Mouse (Mus musculus) cortical plate, adult 2 months (tissue): ENCODE data around the gene Fam135a. TPM values are rescaled to one million over a fixed set of nuclear protein-coding genes. Genes with fewer than 3 reads are reported as not detected.

ENCODE experiments used
- H3K27ac ChIP-seq: fragments of 200-500 bp; 2 replicates; pipeline ENCODE4 v1.5.1; 2012; ENCODE audit warnings: low read length, control low read depth, inconsistent platforms; ENCODE audit not compliant: insufficient read depth
- H3K4me1 ChIP-seq: fragments of 200-500 bp; 2 replicates; pipeline ENCODE4 v1.6.1; 2011; ENCODE audit warnings: low read length; ENCODE audit not compliant: control insufficient read depth, insufficient read depth
- H3K4me3 ChIP-seq: fragments of 200-500 bp; 2 replicates; pipeline ENCODE4 v1.5.1; 2011; ENCODE audit warnings: mild to moderate bottlenecking, low read length, control low read depth; ENCODE audit not compliant: insufficient read depth
- CTCF ChIP-seq: fragments of 200-500 bp; IDR thresholded peaks from 2 replicates; pipeline ENCODE4 v1.5.1; 2011; ENCODE audit warnings: mild to moderate bottlenecking, control low read depth, low read length; ENCODE audit not compliant: insufficient read depth; ENCODE audit errors: extremely low read depth
- POLR2A ChIP-seq: fragments of 200-500 bp; IDR thresholded peaks from 2 replicates; pipeline ENCODE4 v1.6.1; 2011; ENCODE audit warnings: mild to moderate bottlenecking, low read length, control low read depth; ENCODE audit not compliant: insufficient read depth; ENCODE audit errors: extremely low read depth
- polyA plus RNA-seq: library from polyadenylated mRNA; depleted of rRNA; stranded (reverse); fragments of >200 nt; gene quantifications from 2 replicates; pipeline ENCODE4 v1.2.3, GENCODE M21; 2012; rRNA removed

Gene Fam135a
- 28.5 and 28.6 TPM in 2 replicates for polyA plus RNA-seq

DNA sequence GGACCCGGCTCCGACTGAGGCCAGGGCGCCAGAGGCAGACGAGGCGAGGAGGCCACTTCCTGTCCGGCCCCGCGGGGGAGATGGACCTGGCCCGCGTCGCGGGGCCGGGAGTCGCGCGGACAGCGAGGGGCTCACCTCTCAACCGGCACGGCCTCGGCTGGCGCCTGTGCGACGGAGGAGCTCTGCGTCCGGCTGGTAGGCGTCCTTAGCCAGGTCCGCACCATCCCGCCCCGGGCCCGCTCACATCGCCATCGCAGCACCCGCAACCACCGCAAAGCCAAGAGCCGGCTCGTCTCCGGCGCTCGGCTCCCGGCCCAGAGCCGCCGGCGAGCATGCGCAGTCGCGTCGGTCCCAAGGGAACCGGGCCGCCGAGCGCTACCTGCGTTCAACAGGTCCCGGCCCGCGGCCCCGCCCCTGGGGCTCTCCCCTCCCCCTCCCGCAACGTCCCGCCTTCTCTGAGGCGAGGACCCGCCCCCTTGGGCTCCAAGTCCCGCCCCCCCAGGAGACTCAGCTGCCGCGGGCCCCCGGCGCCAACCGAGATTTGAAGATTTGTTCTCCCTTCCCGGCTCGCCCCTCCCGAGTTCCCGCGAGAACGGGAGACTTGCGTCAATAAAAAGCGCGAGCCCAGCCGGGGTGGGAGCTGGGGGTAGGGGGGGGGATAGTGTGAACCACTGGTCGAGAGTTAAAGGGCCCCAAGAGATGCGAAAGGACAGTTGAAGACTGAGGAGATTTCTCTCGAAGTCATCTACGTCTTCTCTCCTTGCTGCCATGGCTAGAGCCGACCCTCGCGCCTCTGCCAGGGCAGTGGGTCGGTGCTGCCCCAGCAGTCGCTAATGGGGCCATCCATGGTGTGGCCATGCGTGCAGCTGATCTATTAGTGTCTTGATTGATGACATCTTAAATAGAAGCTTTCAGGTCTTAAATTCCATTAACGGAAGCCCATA is at the start of gene Fam135a:
Gene Fam135a, minus strand, starts transcription at position 416 of the 944 bp plus-strand sequence.
- peak within 1 kb of the TSS; percentile 96 for H3K27ac ChIP-seq
- peaks cover 7% of the 10 kb centered on the region for H3K4me1 ChIP-seq
- peak; percentile 46; the same call in 1 of the 2 replicates for TF ChIP-seq POLR2A
- TF ChIP-seq CTCF, result no peak
- H3K4me3 ChIP-seq, result peak within 1 kb of the TSS; percentile 80

DNA sequence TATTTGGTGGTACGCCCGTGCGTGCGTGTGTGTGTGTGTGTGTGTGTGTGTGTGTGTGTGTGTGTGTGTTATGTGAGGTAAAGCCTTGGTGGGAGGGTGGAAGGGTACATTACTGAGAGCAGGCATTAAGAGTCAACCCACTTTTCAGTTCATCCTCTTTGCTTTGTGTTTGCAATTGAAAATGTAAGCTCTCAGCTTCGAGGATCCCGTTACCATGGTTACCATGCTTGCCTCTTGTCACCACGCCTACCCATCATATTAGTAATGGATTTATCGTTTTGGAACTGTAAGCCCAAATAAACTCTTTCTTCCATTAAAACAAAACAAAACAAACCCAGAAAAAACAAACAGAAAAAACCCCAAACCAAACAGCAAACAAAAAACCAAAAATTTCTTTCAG is 43.4 kb upstream of the Fam135a start:
- TF ChIP-seq POLR2A (no peak), CTCF (no peak)
- H3K4me3 ChIP-seq, result no peak overlapping the region
- no peaks in the 10 kb centered on the region; the same call in 1 of the 2 replicates for H3K4me1 ChIP-seq
- H3K27ac ChIP-seq, result no peak overlapping the region

DNA sequence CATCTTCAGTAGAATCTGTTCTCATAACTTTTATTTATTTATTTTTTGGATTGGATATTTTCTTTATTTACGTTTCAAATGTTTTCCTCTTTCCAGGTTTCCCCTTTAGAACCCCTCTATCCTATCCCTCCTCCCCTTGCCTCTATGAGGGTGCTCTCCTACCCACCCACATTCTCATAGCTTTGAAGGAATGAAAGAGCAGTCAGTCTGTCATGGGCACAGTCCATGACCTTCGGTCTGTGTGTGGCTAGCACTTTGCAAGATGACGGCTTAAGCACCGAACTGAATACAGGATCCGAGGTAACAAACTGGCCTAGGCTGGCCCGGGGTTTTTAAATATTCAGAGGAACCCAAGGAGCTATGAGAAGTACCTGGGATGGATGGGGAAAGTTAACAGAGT is 40.4 kb upstream of the Fam135a start:
- Histone ChIP-seq H3K27ac (no peak overlapping the region), H3K4me1 (no peaks in the 10 kb centered on the region; the same call in 1 of the 2 replicates), H3K4me3 (no peak overlapping the region)
- TF ChIP-seq CTCF, result no peak
- TF ChIP-seq POLR2A, result no peak

DNA sequence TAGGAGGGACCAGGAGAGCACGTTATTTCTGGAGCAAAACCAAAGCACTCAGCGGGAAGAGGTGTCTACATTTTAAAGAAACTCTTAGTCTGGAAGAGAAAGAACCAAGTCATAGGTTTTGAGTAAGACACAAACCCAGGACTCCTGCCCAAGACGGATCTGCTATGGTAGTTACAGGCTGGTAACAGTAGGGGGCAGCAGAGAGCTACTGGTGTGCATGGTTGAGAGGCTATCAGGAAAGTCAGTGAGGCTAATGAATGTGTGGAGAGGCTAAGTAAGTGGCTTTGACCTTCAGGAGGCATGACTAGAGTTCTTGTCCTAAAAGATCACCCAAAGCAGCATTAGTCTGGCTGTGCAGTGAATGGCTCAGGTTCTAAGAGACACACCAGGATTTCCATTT is 37.0 kb upstream of the Fam135a start:
- TF ChIP-seq POLR2A (no peak), CTCF (peak; percentile 98)
- Histone ChIP-seq H3K27ac (no peak overlapping the region), H3K4me3 (no peak overlapping the region), H3K4me1 (no peaks in the 10 kb centered on the region; the same call in 1 of the 2 replicates)

DNA sequence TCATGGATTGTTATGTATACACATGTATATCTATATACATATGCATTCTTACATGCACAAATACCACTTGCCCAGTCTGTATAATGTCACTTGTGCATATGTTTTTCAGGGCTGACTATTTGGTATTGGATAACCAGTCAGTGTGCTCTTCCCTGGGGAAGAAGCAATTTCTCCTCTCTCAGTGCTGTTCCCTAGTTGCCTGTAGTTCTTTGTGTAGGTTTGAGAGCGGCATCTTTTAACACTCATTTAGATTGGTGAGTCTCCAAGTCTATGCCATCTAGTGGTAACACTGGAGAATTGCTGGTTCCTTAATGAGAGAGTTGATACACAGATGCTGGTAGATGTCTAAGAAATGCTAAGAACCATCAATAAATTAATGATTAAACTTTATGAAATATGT is 34.7 kb upstream of the Fam135a start:
- Histone ChIP-seq H3K27ac (no peak overlapping the region), H3K4me3 (no peak overlapping the region), H3K4me1 (no peaks in the 10 kb centered on the region; the same call in 1 of the 2 replicates)
- TF ChIP-seq CTCF (peak; percentile 36), POLR2A (no peak)

DNA sequence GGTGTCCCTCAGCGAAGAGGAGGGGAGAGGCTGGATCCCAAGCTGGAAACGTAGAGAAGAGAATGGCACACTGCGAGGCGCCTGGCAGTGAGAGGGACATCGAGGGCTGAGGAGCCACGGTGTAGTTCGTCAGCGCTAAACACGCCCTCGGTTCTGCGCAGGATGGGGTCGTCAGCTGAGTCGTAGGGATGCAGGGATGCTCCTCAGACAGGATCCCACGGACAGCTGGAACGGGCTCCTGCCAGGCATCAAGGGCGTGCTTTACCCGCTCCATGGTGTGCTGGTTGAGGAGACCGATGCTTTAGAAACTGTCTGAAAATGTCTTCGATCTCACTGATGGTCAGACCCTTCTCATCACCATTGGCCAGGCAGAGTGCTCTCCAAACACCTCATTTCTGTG is 33.7 kb upstream of the Fam135a start:
- Histone ChIP-seq H3K4me1 (no peaks in the 10 kb centered on the region), H3K4me3 (no peak overlapping the region), H3K27ac (no peak overlapping the region)
- TF ChIP-seq CTCF (no peak), POLR2A (no peak)

DNA sequence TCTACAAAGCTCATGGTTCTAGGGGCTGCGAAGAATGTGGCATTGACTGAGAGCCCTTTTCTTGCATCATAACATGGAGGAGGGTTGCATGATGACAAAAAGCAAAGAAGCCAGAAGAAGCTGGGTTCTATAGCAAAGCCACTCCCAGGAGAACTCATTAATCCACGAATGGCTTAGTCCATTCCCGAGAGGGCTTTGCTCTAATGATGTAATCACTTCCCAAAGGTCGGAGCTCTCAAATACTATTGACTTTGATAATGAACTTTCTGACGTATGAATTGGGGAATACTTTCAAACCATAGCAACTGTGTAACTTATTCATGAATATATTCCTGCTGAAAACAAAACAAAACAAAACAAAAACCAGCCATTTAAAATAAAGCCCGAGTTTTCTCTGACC is 27.7 kb upstream of the Fam135a start:
- Histone ChIP-seq H3K27ac (no peak overlapping the region), H3K4me3 (no peak overlapping the region), H3K4me1 (no peaks in the 10 kb centered on the region)
- TF ChIP-seq POLR2A, result no peak
- no peak for TF ChIP-seq CTCF

DNA sequence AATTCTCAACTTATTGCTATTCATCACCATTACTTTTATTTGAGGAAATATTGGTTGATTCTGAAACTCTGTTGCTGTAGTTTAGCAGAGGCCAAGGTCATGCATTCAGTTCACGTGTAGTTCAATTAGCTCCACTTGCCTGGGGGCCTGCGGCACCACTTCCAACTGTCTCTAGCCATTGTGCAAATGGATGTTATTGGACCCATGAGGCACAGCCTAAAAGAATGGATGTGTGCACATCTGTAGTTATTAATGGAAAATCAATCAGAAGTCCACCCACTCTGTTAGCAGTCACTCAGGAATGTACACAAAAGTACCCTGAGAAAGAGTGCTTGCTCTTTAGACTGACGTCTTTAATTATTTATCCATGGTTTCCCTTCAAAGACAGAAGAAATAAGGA is 24.5 kb upstream of the Fam135a start:
- TF ChIP-seq POLR2A, result no peak
- TF ChIP-seq CTCF, result no peak

DNA sequence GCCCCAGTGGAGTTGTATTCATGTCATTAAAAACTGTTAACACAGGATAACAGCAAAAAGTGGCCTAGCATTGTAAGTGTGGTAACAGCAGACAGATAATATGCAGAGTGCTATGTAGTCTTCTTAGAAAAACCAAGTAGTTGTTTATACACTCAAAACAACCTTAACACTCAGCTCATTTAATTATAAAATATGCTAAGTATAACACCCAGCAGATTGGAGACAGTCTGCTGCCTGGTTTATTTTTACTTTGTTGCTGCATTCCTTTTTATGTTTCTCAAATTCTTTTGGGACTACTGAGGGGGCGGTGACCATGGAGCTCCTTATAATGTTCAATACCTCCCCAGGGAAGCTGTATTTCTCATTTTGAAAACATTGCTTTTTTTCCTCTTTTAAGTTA is 22.4 kb upstream of the Fam135a start:
- TF ChIP-seq CTCF (no peak), POLR2A (no peak)
- no peak overlapping the region for H3K27ac ChIP-seq
- H3K4me1 ChIP-seq, result no peaks in the 10 kb centered on the region
- no peak overlapping the region for H3K4me3 ChIP-seq

More for the DNA sequence above, 24.5 kb upstream of the Fam135a start:
- Histone ChIP-seq H3K4me3 (no peak overlapping the region), H3K4me1 (no peaks in the 10 kb centered on the region), H3K27ac (no peak overlapping the region)
